Mouse (Mus musculus) cerebellum, adult (tissue): Measurements from ENCODE around the gene Dazap2.
A peak's percentile ranks its signal among the peaks of the same experiment; 100 is the strongest.
"Not testable (repeated sequence)": the region's sequence is repeated elsewhere in the genome, so short reads cannot be mapped to it uniquely, and the experiment has no call there.

Source experiments
- ATAC-seq: cut with Nextera tagmentation; 2 replicates; pipeline ENCODE4 v1.9.2; 2017; ENCODE audit warnings: mild to moderate bottlenecking, moderate library complexity, mixed read lengths; ENCODE audit not compliant: insufficient number of reproducible peaks, low FRiP score, low TSS enrichment

The Dazap2 gene

DNA sequence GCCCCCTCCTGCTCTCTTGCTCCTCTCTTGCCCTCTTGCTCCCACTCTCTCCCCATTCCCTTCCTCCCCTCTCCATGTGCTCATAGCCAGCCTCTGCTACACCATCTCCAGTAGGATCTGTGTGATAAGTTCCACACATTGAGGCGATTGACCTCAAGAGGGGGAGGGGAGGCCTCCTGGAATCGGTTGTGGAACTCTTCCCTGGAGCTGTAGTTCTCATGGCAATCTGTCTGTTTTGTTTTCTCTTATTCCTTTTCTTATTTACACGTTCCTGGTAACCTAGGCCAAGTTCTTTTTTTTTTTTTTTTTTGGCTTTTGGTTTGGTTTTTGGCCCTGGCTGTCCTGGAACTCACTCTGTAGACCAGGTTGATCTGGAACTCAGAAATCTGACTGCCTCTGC lies 13.5 kb upstream of the Dazap2 start:
- no peak for ATAC-seq

DNA sequence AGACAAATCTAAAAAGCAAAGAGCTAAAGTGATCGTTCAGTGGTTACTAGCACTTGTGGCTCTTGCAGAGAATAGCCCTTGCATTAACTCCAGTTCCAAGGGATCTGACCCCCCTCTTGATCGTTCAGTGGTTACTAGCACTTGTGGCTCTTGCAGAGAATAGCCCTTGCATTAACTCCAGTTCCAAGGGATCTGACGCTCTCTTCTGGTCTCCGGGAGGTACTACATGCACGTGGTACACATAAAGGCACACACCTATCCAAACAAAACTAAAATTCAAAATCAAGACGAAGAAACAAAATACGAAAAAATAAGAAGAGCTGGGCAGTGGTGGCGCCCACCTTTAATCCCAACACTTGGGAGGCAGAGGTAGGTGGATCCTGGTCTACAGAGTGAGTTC lies 8.5 kb upstream of the Dazap2 start:
- ATAC-seq: not testable (repeated sequence)

DNA sequence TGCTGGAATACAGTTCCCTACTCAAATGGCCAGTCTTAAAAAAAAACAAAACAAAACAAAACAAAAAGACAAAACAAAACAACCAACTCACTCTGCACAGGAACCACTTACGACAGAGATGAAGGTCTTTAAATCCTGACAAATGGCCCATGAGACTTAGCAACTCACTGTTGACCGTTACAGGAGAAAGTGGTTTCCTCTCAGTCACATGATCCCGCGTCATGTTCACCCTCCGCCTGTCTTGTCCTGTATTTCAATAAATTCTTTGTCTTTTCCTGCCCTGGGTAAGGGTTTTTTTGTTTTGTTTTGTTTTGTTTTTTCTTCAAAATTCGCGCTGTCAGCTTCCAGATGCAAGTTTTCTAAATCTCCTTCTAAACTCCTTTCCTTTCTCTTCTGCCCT lies 3.2 kb upstream of the Dazap2 start:
- no peak for ATAC-seq

GRCm38 (mm10) chr15:100612432-100612831 lies 2.7 kb upstream of the Dazap2 start:
- no peak for ATAC-seq

GRCm38 (mm10) chr15:100613584-100613983 lies 1.6 kb upstream of the Dazap2 start:
- 0 out of 2 replicates have a peak, but pooled peaks have one; percentile 5 for ATAC-seq

- peak; percentile 62; the same call in 1 of the 2 replicates for ATAC-seq
Measured at GRCm38 (mm10) chr15:100614218-100614995, 742 bp upstream of the Dazap2 start.

DNA sequence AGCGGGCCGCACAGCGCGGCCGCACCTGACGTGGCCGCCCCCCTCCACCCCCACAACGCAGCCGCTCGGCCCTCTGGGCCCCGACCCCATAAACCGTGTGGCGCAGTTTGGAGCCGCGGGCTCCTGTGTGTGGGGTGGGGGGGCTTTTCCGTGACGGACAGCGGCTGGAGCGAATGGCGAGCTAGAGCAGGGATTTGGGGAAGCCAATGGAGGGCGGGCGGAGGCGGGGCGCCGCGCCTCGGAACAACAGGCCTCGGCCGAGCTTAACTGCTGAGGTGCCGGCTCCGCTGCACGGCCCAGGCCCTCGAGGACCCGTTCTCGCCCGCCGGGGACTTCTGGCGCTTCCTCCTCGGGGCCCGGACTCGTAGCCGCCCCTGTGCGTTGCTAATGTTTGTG lies 674 bp downstream of the Dazap2 start:
- peak; percentile 72 for ATAC-seq

- peak; percentile 5; the same call in 1 of the 2 replicates for ATAC-seq
Measured at GRCm38 (mm10) chr15:100616221-100616620, 1.1 kb downstream of the Dazap2 start.

GRCm38 (mm10) chr15:100619200-100619599 lies 4.1 kb downstream of the Dazap2 start:
- no peak for ATAC-seq

- not testable (repeated sequence) for ATAC-seq
Measured at GRCm38 (mm10) chr15:100621671-100622070, 6.5 kb downstream of the Dazap2 start.

- ATAC-seq: no peak
Measured at GRCm38 (mm10) chr15:100622164-100622563, 7.0 kb downstream of the Dazap2 start.

GRCm38 (mm10) chr15:100623754-100624153 lies 8.6 kb downstream of the Dazap2 start:
- ATAC-seq: no peak

DNA sequence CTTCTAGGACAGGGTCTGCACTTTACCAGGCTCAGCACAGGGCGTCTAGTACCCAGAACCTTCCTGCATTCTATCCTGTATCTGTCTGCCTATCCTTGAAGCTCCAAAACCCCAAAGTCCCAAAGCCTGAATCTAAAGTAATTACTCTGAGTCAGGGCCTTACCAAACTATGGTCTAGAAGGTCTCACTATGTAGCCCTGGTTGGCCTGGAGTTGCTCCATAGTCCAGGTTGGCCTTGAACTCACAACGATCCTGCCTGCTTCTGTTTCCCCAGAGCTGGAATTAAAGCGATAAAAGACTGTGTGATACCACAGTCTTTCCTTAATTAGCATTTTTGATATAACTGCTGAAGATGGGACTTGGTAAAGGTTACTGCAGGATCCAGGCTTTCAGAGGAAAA lies 9.3 kb downstream of the Dazap2 start:
- ATAC-seq: no peak

GRCm38 (mm10) chr15:100627287-100627686 lies 12.1 kb downstream of the Dazap2 start:
- ATAC-seq: no peak

- no peak for ATAC-seq
Measured at GRCm38 (mm10) chr15:100627774-100628370, 12.7 kb downstream of the Dazap2 start.

GRCm38 (mm10) chr15:100628797-100629196 lies 13.6 kb downstream of the Dazap2 start:
- ATAC-seq: no peak

DNA sequence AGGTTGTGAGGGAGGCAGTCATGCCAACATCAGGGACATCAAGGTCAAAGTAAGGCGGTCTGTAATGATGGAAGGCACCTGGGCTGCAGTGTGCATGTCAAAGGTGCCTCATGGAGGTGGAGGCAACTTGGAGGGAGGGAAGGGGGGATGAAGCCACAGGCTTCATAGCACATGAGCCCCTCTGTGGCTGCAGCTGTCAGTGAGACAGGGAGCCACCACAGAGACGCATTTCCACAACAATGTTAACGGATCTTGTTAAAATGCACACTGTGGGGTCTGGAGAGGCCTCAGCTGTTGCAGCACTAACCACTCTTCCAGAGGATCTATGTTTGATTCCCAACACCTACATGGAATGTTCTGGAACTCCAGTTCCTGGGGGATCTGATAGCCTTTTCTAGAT lies 15.0 kb downstream of the Dazap2 start:
- ATAC-seq: no peak

DNA sequence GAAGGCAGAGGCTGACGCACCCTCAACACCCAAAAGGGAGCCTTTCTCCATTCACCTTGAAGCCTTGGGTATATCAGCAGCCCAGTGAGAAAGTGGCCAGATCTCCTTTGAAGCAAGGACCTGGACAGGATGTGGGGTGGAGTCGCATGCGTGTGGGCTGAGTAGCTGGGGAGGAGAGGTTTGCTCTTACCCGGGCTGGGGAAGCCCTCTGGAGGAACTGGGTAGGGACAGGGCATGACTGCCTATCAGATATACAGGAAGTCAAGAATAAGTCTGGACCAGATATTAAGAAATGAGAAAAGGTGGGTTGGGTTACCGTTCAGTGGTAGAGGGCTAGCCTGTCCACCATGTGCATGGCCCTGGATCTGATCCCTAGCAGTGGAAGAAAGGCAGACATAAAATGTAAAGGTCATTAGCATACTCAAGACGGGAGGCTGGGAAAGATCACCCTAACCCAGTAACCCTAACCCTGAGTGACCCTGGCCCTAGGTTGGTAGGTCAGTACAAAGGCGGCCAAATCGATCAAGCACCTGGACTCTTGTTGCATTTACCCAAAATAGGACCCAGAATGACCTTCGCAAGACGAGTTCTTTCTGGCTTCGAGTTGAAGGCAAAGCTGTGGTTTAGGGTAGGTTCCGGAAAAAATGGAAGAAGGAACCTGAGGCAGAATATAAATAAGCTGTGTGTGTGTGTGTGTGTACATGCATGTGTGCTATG lies 16.5 kb downstream of the Dazap2 start:
- no peak for ATAC-seq

- no peak for ATAC-seq
Measured at GRCm38 (mm10) chr15:100632323-100632722, 17.2 kb downstream of the Dazap2 start.

- ATAC-seq: no peak
Measured at GRCm38 (mm10) chr15:100633341-100633740, 18.2 kb downstream of the Dazap2 start.

DNA sequence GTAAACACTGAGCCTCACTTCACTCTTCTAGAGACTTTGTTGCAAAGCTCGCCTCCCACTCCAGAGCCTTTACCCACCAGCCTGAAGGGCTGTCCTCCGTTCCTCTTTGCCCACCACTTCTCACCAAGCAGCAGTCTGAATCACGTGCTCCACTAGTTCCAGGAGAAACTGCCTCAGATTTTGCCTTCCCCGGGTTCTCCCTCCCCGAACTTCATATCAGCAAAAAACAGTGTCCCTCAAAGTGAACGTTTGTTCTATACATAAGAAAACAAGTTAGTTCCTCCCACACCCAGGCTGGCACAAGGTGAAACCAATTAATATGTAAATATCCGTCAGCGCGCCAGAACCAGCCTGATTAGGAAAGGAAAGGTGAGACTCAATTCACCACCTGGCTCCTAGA lies 20.1 kb downstream of the Dazap2 start:
- no peak for ATAC-seq
